Mouse (Mus musculus): Measurements from ENCODE around the gene Slc30a2. TPM values are rescaled to one million over a fixed set of nuclear protein-coding genes. Genes with fewer than 3 reads are reported as not detected.
"Not testable (repeated sequence)": the region's sequence is repeated elsewhere in the genome, so short reads cannot be mapped to it uniquely, and the experiment has no call there.

Gene Slc30a2
- 0.05 and 0.06 TPM in 2 replicates for polyA plus RNA-seq (2014; fragmentation: Nextera tagmentation; extraction: Ambion mirVana)

DNA sequence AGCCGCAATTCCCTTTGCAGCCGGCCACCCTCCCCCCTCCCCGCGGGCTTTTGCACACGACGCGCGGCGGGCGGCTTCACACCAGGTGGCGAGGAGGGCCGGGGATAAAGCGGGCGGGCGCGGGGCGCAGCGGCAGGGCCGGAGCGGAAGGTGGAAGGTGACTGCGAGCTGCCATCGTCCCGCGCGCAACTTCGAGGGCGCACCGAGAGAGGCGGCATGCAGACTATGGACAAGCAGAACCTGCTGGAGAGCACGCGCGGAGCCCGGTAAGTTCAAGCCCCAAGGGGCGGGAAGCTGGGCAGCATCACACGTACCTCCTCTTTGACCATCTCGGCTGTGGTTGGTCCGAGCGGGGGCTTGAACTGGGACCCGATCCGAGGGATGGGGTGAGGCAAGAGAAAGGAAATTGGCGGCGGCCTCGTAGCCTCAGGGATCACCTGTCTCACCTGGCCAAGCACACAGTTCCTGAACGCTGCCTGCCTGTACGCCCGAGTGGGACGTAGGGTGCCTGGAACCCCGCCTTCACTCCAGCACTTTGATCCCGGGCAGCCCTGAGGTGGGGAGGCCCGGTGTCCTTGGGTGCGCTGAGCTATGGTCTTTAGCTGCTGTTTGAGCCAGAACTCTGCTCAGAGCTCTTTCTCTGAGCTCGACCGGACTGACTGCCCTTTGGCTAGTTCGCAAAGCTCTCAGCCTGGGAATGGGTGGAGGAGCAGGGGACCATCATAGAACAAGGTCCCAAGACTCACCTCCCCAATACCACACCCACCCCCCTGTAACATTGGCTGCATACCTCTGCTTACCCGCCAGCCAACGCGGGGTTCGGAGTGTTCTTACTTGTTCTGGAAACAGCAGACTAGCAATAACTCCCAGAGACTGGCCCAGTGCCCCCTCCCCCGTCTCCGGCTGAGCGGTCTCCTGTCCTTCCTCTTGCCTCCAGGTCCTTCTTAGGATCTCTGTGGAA lies at the start of gene Slc30a2:
Gene Slc30a2 (plus strand): TSS at position 111 of the 961 bp plus-strand sequence.
- peak within 1 kb of the TSS; percentile 21; the same call in 1 of the 2 replicates for H3K9ac ChIP-seq (ENCODE audit: low read length)
- WGBS = 2% methylated on average over 55 of the region's 61 CpGs

DNA sequence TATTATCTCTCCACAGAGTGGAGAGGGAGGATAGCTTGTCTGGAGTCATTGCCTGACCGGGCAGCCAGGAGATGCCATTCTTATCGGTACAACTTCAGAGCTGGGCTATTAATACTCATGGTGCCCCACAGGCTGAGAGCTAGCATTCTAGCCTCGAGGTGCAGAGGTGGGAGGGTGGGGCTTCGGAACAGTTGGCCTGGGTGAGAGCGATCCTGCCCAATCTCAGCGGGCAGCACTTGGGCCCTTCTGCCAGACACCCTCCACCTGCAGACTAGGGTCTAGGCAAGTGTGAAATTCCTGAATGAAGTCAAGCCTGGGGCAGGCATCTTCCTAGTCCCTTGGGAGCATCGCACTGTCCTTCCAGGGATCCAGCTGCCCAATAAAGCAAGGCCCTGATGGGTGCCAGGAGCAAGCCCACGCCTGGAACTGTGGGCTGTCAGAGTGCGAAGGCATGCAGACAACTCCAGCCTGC lies 49.3 kb upstream of the Slc30a2 start:
- Histone ChIP-seq H3K9ac (ENCODE audit: low read length) (no peak overlapping the region), H3K27ac (ENCODE audit: low read depth, low read length) (no peak overlapping the region), H3K36me3 (ENCODE audit: control insufficient read depth, insufficient read depth, low read length) (no peaks in the 10 kb centered on the region), H3K4me2 (ENCODE audit: low read length) (no peak overlapping the region), H3K4me1 (ENCODE audit: control insufficient read depth, insufficient read depth, low read length) (no peaks in the 10 kb centered on the region), H3K4me3 (ENCODE audit: low read depth, low read length) (no peak overlapping the region), H3K9me3 (replicated peaks; ENCODE audit: control insufficient read depth, low read length) (no peaks in the 10 kb centered on the region), H3K27me3 (replicated peaks; ENCODE audit: control insufficient read depth, insufficient read depth, low read length) (no peaks in the 10 kb centered on the region)
- ATAC-seq = no peak
- 79% methylated on average over 9 of the region's 9 CpGs for WGBS
- DNase-seq (ENCODE audit: low spot score) = no peak

More for the DNA sequence above, at the start of gene Slc30a2:
- H3K27me3 ChIP-seq (replicated peaks; ENCODE audit: control insufficient read depth, insufficient read depth, low read length) = peaks cover 32% of the 10 kb centered on the region
- H3K4me3 ChIP-seq (ENCODE audit: low read depth, low read length) = peak within 1 kb of the TSS; percentile 14; the same call in 1 of the 2 replicates
- ATAC-seq (no peak), DNase-seq (ENCODE audit: low spot score) (no peak)
- H3K27ac ChIP-seq (ENCODE audit: low read depth, low read length) = no peak within 1 kb of the TSS
- 0 out of 2 replicates have a peak, but pooled peaks cover 2% of the 10 kb centered on the region for H3K9me3 ChIP-seq (replicated peaks; ENCODE audit: control insufficient read depth, low read length)
- H3K4me2 ChIP-seq (ENCODE audit: low read length) = peak within 1 kb of the TSS; percentile 28
- H3K4me1 ChIP-seq (ENCODE audit: control insufficient read depth, insufficient read depth, low read length) = no peaks in the 10 kb centered on the region
- no peaks in the 10 kb centered on the region for H3K36me3 ChIP-seq (ENCODE audit: control insufficient read depth, insufficient read depth, low read length)

DNA sequence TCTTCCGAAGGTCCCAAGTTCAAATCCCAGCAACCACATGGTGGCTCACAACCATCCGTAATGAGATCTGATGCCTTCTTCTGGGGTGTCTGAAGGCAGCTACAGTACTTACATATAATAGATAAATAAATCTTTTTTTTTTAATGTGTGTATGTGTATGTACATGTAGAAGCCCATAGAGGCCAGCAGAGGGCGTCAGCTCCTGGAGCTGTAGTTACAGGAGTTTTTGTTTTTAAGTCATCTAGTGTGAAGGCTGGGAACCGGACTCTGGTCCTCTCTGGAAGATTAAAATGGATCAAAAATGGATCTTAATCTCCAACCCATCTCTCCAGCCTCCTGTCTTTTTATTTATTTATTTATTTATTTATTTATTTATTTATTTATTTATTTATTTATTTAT lies 46.9 kb upstream of the Slc30a2 start:
- H3K36me3 ChIP-seq (ENCODE audit: control insufficient read depth, insufficient read depth, low read length); H3K9ac ChIP-seq (ENCODE audit: low read length); H3K4me1 ChIP-seq (ENCODE audit: control insufficient read depth, insufficient read depth, low read length); ATAC-seq; H3K27ac ChIP-seq (ENCODE audit: low read depth, low read length); H3K4me3 ChIP-seq (ENCODE audit: low read depth, low read length); DNase-seq (ENCODE audit: low spot score); H3K9me3 ChIP-seq (replicated peaks; ENCODE audit: control insufficient read depth, low read length); H3K27me3 ChIP-seq (replicated peaks; ENCODE audit: control insufficient read depth, insufficient read depth, low read length); H3K4me2 ChIP-seq (ENCODE audit: low read length): not testable (repeated sequence)
- 84% methylated on average over 4 of the region's 4 CpGs for WGBS

DNA sequence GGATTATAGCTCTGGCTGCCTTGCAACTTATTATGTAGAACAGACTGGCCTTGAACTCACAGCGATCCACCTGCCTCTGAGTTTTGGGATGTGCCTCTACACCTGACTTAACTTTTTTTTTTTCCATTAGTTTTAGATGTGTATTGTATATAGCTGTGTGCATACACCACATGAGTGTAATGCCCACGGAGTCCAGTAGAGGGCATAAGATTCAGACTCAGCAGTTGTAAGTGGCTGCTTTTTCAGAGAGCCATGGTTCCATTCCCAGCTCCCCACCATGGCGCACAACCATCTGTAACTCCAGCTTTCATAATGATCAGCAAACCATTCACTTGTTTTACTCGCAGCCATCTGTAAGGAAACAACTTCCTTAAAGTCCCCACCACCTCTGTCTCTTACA lies 46.5 kb upstream of the Slc30a2 start:
- no peak overlapping the region for H3K27ac ChIP-seq (ENCODE audit: low read depth, low read length)
- WGBS = 96% methylated on average over 4 of the region's 4 CpGs
- H3K4me3 ChIP-seq (ENCODE audit: low read depth, low read length) = no peak overlapping the region

DNA sequence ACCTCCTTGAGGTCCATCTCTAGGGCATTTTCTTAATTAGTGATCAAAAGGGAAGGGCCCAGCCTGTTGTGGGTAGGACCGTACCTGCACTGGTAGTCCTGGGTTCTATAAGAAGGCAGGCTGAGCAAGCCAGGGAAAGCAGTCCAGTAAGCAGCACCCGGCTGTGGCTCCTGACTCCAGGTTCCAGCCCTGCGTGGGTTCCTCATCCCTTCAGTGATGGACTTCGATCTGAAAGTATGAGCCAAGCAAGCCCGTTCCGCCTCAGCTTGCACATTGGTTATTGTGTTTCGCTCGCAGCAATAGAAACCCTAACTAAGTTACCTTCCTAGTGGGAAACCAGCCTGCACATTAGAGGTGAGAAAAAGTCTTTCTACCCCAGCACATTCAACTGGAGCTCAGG lies 45.6 kb upstream of the Slc30a2 start:
- WGBS = 95% methylated on average over 8 of the region's 8 CpGs

More for the DNA sequence above, 46.5 kb upstream of the Slc30a2 start:
- no peaks in the 10 kb centered on the region for H3K36me3 ChIP-seq (ENCODE audit: control insufficient read depth, insufficient read depth, low read length)
- ATAC-seq (no peak), DNase-seq (ENCODE audit: low spot score) (no peak)
- H3K9ac ChIP-seq (ENCODE audit: low read length) = no peak overlapping the region
- no peak overlapping the region for H3K4me2 ChIP-seq (ENCODE audit: low read length)
- H3K9me3 ChIP-seq (replicated peaks; ENCODE audit: control insufficient read depth, low read length) = no peaks in the 10 kb centered on the region
- no peaks in the 10 kb centered on the region for H3K27me3 ChIP-seq (replicated peaks; ENCODE audit: control insufficient read depth, insufficient read depth, low read length)
- H3K4me1 ChIP-seq (ENCODE audit: control insufficient read depth, insufficient read depth, low read length) = no peaks in the 10 kb centered on the region

DNA sequence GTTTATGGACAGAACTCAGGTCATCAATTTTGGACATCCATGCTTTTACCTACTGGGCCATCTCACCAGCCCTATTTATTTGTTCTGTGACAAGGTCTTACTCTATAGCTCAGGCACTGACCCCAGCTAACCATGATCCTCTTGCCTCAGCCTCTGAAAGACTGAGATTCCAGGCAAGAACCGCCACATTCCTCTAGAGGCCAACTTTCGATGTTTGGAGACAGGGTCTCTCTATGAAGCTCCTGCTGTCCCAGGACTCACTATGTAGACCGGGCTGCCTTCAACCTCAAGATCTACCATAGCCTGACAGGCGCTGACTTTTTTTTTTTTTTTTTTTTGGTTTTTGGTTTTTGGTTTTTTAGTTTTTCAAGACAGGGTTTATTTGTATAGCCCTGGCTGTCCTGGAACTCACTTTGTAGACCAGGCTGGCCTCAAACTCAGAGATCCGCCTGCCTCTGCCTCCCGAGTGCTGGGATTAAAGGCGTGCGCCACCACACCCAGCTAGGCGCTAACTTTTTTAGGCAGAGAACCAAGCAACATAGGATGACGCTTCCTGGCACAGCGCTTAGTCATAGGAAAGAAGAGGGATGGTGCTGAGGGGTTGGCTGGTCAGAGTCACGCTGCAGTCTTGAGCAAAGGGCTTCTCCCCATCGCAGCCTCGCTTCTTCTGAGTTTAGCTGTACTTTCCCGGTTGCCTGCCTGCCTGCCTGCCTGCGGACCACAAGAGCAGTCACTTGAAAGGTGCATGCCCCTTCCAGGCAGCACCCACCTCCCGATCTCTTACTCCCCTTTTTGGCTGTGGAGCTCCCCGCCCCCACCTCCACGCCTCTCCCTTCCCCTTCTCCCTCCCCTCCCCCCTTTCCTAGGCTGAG lies 44.1 kb upstream of the Slc30a2 start:
- Histone ChIP-seq H3K27ac (ENCODE audit: low read depth, low read length) (no peak overlapping the region), H3K4me1 (ENCODE audit: control insufficient read depth, insufficient read depth, low read length) (no peaks in the 10 kb centered on the region), H3K36me3 (ENCODE audit: control insufficient read depth, insufficient read depth, low read length) (no peaks in the 10 kb centered on the region), H3K27me3 (replicated peaks; ENCODE audit: control insufficient read depth, insufficient read depth, low read length) (no peaks in the 10 kb centered on the region), H3K9ac (ENCODE audit: low read length) (no peak overlapping the region), H3K4me2 (ENCODE audit: low read length) (no peak overlapping the region), H3K9me3 (replicated peaks; ENCODE audit: control insufficient read depth, low read length) (no peaks in the 10 kb centered on the region), H3K4me3 (ENCODE audit: low read depth, low read length) (no peak overlapping the region)
- WGBS = 76% methylated on average over 19 of the region's 19 CpGs
- no peak for ATAC-seq
- no peak for DNase-seq (ENCODE audit: low spot score)

More for the DNA sequence above, 45.6 kb upstream of the Slc30a2 start:
- Histone ChIP-seq H3K9me3 (replicated peaks; ENCODE audit: control insufficient read depth, low read length) (no peaks in the 10 kb centered on the region), H3K4me1 (ENCODE audit: control insufficient read depth, insufficient read depth, low read length) (no peaks in the 10 kb centered on the region), H3K27me3 (replicated peaks; ENCODE audit: control insufficient read depth, insufficient read depth, low read length) (no peaks in the 10 kb centered on the region), H3K9ac (ENCODE audit: low read length) (no peak overlapping the region), H3K36me3 (ENCODE audit: control insufficient read depth, insufficient read depth, low read length) (no peaks in the 10 kb centered on the region), H3K27ac (ENCODE audit: low read depth, low read length) (no peak overlapping the region), H3K4me3 (ENCODE audit: low read depth, low read length) (no peak overlapping the region), H3K4me2 (ENCODE audit: low read length) (no peak overlapping the region)
- ATAC-seq (no peak), DNase-seq (ENCODE audit: low spot score) (no peak)

DNA sequence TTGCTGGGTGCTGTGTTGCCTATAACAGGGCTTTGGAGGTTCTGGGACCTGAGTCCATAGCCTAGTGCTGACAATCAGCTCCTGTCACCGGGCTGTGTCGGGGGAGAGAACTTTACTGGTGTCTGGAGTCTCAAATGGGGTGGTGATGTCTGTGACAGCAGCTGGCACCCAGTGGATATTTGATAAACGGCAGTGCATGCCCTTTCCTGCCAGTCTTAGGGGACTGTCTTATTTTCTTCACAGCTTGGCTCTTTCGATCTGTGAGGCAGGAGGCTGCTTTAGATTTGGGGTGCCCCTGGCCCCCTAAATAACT lies 43.5 kb upstream of the Slc30a2 start:
- H3K4me1 ChIP-seq (ENCODE audit: control insufficient read depth, insufficient read depth, low read length) = no peaks in the 10 kb centered on the region
- no peak for ATAC-seq
- no peaks in the 10 kb centered on the region for H3K9me3 ChIP-seq (replicated peaks; ENCODE audit: control insufficient read depth, low read length)
- H3K4me2 ChIP-seq (ENCODE audit: low read length) = no peak overlapping the region
- H3K27me3 ChIP-seq (replicated peaks; ENCODE audit: control insufficient read depth, insufficient read depth, low read length) = no peaks in the 10 kb centered on the region
- DNase-seq (ENCODE audit: low spot score) = no peak
- WGBS = 79% methylated on average over 4 of the region's 4 CpGs
- no peak overlapping the region for H3K4me3 ChIP-seq (ENCODE audit: low read depth, low read length)
- H3K36me3 ChIP-seq (ENCODE audit: control insufficient read depth, insufficient read depth, low read length) = no peaks in the 10 kb centered on the region
- no peak overlapping the region for H3K27ac ChIP-seq (ENCODE audit: low read depth, low read length)
- no peak overlapping the region for H3K9ac ChIP-seq (ENCODE audit: low read length)

DNA sequence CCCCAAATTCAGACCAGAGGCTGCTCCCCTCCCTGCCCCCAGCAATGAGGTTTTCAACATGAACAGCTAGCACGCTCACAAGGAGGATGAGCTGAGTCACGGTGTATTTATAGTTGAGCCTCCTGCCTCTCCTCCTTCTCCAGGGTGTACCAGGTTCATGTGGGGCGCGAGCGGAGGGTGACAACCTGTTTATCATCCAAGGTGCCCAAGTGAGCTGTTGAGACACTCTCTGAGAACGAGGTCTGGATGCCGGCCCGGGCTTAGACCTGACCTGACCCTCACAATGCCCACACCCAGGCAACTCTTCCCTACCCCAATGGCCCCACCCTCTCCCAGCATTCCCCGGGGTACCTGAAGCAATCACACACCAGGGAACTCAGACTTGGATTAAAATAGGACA lies 42.7 kb upstream of the Slc30a2 start:
- H3K36me3 ChIP-seq (ENCODE audit: control insufficient read depth, insufficient read depth, low read length) = no peaks in the 10 kb centered on the region
- ATAC-seq = no peak
- DNase-seq (ENCODE audit: low spot score) = no peak
- H3K4me1 ChIP-seq (ENCODE audit: control insufficient read depth, insufficient read depth, low read length) = no peaks in the 10 kb centered on the region
- H3K27ac ChIP-seq (ENCODE audit: low read depth, low read length) = no peak overlapping the region
- H3K9me3 ChIP-seq (replicated peaks; ENCODE audit: control insufficient read depth, low read length) = no peaks in the 10 kb centered on the region
- no peak overlapping the region for H3K4me3 ChIP-seq (ENCODE audit: low read depth, low read length)
- H3K9ac ChIP-seq (ENCODE audit: low read length) = no peak overlapping the region
- WGBS = 83% methylated on average over 9 of the region's 9 CpGs
- H3K27me3 ChIP-seq (replicated peaks; ENCODE audit: control insufficient read depth, insufficient read depth, low read length) = no peaks in the 10 kb centered on the region
- no peak overlapping the region for H3K4me2 ChIP-seq (ENCODE audit: low read length)
